Mouse (Mus musculus) splenic B cell, adult 2 months (primary cell): ENCODE data around the gene B3gnt9.

Experiments
- DNase-seq: peaks from one replicate; pipeline ENCODE4 v3.0.0-alpha.2; 2011; ENCODE audit warnings: low read depth, low spot score
- H3K27me3 ChIP-seq: 2 replicates; pipeline ENCODE4 v1.6.1; 2012; ENCODE audit warnings: mild to moderate bottlenecking, low read length, moderate library complexity, mixed read lengths; ENCODE audit not compliant: control insufficient read depth, poor library complexity, insufficient read depth, severe bottlenecking
- H3K36me3 ChIP-seq: 2 replicates; pipeline ENCODE4 v1.6.1; 2012; ENCODE audit warnings: mild to moderate bottlenecking, low read length, moderate library complexity, mixed read lengths; ENCODE audit not compliant: control insufficient read depth, poor library complexity, insufficient read depth, severe bottlenecking

Gene B3gnt9

DNA sequence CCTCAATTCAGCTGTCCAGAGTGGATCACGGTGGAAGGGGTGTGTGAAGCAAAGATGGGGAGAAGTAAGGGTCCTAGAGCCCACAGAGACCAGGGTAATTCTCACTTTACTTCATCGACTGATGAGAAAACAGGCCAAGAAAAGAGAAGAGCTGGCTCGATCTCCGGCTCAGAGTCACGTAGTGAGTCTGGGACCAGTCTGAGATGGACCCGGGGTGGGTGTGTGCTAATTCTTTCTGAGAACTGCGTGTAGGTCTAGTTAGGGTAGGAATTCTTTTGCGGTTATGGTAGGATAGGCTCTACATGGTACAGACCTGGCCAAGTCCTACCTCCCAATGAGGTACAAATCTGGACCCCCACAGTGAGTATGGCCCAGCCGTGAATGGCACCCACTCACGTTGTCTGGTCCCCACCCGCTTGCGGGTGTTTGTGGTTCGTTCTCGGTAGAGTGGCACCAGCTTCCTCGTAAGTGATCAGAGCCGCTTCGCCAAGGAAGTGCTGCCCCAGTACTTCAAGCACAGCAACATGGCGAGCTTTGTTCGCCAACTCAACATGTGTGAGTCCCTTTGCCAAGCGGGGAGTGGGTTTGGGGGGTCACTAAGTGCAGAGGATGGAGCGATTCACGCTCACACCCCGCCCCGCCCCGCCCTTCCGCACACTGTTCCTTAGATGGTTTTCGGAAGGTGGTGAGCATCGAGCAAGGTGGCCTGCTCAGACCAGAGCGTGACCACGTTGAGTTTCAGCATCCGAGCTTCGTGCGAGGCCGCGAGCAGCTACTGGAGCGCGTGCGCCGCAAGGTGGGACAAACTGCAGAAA, 15.4 kb upstream of the B3gnt9 start:
- DNase-seq, result peak; percentile 41
- no peaks in the 10 kb centered on the region for H3K36me3 ChIP-seq
- H3K27me3 ChIP-seq, result no peaks in the 10 kb centered on the region

GRCm38 (mm10) chr8:105269461-105269947, 14.6 kb upstream of the B3gnt9 start, which contains the start of gene Hsf4:
Gene Hsf4, plus strand, starts transcription at chr8:105269801.
- Histone ChIP-seq H3K27me3 (no peaks in the 10 kb centered on the region), H3K36me3 (no peaks in the 10 kb centered on the region)
- peak; percentile 61 for DNase-seq

DNA sequence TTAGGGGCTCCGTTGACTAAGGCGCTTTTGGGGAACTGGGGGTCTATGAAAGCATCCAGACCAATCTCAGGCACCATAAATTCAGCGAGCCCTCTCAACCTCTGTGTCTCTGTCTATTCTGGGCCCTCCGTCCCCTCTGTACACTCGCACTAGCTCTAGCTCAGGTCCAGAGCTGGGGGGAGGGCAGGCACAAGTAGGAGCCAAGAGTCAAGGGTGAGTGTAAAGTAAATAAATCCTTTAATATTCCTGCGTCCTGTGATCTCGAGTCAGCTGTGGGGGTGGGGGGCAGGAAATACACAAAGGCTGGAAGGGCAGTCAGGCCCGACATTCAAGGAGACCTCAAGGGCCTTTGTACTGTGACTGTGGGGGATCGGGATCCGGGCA, 14.1 kb upstream of the B3gnt9 start:
- Histone ChIP-seq H3K27me3 (no peaks in the 10 kb centered on the region), H3K36me3 (no peaks in the 10 kb centered on the region)
- no peak for DNase-seq

DNA sequence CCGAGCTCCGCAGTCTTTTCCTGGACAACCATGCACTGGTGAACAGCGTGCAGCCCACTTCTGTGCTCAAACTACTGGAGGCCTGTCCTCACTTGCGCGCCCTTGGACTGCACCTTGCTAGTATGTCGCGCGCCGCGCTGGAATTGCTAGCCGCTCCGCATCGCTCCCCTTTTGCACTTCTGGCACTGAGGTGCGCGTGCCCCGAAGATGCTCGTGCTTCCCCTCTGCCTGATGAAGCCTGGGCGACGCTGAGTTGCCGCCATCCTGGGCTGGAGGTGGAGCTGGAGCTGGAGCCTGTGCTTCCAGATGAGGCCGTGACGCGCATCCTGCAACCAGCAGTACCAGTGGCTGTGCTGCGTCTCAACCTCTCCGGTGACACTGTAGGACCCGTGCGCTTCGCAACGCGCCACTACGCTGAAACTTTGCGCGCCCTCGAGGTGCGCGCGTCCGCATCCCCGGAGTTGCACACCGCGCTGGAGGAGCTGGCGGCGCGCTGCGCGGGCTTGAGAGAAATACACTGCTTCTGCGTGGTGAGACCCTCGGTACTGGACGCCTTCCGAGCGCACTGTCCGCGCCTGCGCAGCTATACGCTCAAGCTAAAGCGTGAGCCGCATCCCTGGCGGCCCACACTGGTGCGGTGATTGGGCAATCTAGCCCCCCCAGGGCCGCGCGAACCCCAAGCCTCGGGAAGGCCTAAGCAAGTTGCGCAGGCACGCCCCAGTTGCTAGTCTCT, 13.6 kb upstream of the B3gnt9 start:
- Histone ChIP-seq H3K27me3 (no peaks in the 10 kb centered on the region), H3K36me3 (no peaks in the 10 kb centered on the region)
- DNase-seq, result no peak

GRCm38 (mm10) chr8:105266775-105267174, 11.8 kb upstream of the B3gnt9 start:
- H3K36me3 ChIP-seq, result no peaks in the 10 kb centered on the region
- H3K27me3 ChIP-seq, result no peaks in the 10 kb centered on the region
- peak; percentile 78 for DNase-seq

GRCm38 (mm10) chr8:105265128-105265527, 10.2 kb upstream of the B3gnt9 start:
- no peaks in the 10 kb centered on the region for H3K27me3 ChIP-seq
- peak; percentile 76 for DNase-seq
- H3K36me3 ChIP-seq, result no peaks in the 10 kb centered on the region

- Histone ChIP-seq H3K27me3 (no peaks in the 10 kb centered on the region), H3K36me3 (no peaks in the 10 kb centered on the region)
- peak; percentile 70 for DNase-seq
These were observed 9.3 kb upstream of the B3gnt9 start, which contains the start of the genes Tradd and Fbxl8 for GRCm38 (mm10) chr8:105264024-105264982. Gene Tradd, minus strand, starts transcription at chr8:105264609. Gene Fbxl8, plus strand, starts transcription at chr8:105264648.

DNA sequence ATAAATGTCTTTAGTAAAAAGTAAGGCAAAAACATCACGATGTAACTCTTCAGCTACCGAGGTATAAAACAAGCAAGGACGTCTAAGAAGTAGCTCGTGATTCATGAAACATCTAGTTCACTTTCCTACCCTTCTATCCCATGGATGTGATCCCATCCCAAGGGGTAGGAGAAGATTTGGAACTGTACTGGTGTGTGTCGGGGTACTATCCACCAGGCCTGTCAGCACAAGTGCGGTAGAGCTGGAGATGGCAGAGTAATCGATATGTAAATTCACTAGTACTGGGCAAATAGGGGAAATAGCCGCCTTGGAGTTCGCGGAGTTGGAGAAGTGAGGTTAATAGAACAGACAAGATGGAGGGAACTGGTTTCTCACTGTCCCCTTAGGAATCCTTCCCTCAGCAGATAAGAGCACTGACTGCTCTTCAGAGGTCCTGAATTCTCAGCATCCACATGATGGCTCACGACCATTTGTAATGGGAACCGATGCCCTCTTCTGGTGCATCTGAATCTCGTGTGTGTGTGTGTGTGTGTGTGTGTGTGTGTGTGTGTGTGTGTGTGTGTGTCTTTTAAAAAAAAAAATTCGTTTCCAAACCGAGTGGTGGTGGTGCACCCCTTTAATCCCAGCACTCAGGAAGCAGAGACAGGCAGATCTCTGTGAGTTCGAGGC, 8.4 kb upstream of the B3gnt9 start:
- Histone ChIP-seq H3K27me3 (no peaks in the 10 kb centered on the region), H3K36me3 (no peaks in the 10 kb centered on the region)
- no peak for DNase-seq

DNA sequence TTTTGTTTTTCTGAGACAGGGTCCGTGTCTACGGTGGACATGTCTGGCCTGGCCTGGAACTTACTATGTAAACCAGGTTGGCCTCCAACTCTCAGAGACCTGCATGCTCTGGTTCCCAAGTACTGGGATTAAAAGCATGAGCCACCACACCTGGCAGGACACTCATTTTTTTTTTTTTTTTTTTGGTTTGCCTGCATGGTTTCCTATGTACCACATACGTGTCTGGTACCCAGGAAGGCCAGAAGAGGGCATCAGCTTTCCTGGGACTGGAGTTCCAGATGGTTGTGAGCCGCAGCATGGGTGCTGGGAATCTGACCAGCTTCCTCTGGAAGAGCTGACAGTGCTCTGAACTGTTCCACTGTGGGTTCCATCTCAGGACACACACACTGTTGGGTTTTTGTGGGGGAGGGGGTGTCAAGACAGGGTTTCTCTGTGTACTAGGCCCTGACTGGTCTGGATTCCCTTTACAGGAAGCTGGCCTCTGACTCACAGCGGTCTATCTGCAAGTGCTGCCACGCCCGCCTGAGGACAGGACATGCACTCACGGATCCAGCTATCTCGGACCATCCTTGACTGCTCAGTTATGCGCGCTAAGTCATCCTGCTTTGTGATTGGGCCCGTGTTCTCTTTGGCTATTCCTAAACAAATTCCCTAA, 6.5 kb upstream of the B3gnt9 start:
- H3K36me3 ChIP-seq, result no peaks in the 10 kb centered on the region
- no peaks in the 10 kb centered on the region for H3K27me3 ChIP-seq
- no peak for DNase-seq

DNA sequence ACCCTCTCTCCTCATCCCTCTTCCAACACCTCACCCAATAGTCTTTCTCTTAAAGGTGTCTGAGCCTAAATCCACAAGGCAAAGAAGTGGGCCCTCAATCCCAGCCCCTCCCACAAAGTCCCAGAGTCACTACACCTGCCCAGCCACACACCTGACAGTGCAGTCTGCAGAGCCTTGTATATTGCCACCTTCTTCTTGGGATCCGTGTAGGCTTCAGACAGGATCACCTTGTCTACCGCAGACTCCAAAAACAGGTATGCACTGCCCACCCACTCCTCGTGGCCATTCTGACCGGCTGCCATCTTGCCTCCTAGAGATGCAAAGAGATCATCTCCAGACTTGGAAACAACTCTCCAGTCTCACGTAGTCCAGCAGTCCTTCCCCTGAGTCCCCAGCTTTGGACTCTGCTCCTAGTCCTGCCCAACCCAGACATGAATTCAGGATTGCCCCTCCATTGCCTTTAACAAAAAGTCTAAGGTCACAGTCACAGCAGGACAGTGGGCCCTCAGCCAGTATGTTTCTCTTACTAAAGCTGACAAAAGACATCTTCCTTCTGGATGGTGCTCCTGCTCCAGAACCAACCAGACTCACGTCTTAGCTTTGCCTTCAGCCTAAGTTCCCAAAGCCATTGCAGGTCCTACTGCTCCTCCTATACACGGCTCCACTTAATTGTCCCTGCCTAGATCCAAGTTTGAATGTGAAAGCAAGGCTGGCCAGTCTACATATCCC, 5.6 kb upstream of the B3gnt9 start:
- no peaks in the 10 kb centered on the region for H3K27me3 ChIP-seq

DNA sequence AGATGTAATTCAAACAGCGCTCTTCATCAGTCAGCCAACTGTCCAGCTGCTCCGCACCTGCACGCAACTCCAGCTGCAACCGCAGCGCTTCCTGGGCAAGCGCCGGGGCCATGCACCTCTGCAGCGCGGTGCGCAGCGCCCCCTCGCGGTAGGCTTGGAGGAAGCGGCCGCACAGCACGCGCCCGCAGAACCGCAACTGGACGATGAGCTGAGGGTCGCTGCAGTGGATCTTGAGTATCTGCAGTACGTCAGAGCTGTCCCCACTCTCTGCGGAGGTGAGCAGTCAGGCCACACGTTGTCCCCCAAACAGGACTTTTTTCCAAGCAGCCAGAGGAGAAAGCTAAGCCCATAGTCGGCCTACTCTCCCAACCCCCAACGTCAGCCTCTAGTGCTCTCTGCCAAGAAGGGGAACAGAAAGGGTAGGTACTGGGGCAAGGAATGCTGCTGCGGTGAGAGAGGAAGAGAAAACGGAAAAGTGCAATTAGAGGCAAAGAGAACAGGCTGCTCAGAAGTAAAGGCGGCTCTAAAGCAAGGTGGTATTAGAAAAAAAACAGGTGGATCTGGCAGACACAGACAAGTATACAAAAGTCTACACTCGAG, 4.9 kb upstream of the B3gnt9 start:
- no peaks in the 10 kb centered on the region for H3K36me3 ChIP-seq

More for the DNA sequence above, 5.6 kb upstream of the B3gnt9 start:
- H3K36me3 ChIP-seq, result no peaks in the 10 kb centered on the region
- DNase-seq, result no peak

DNA sequence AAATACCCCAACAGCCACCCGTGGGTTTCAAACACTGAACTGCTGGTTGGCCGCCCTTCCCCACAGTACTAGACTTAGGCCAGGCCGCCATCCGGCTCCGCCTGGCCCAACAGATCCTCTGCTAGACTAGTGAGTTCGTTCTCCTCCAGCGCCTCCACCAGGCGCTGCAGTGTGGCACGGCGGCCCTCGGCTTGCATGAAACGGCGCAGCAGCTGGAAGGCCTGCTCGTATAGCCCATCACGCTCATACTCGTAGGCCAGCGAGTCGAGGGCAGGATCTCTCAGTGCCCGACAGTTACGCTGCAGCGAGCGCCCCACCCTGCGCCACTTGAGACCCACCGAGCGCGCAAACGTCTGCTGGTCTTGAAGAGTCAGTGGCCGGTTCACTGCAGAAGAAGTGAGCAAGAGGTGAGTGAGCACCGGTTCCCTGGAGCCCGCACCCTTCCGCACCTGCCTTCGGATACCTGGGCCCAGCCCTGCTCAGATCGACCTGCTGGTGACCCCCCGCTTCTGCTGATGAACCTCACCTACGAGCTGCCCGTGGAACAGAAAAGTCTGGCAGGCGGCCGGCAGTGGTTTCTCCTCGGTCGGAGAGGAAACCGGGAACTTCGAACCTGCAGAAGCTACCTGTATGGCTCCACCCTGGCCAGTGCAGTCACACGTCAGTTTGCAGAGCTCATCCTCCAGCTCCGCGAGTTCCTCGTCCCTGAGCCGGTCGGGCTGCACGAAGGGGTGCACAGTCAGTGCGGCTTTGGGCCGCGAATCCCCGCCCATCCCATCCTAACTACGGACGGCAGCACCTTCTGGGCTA, 4.2 kb upstream of the B3gnt9 start:
- Histone ChIP-seq H3K36me3 (no peaks in the 10 kb centered on the region), H3K27me3 (no peaks in the 10 kb centered on the region)
- no peak for DNase-seq

More for the DNA sequence above, 4.9 kb upstream of the B3gnt9 start:
- H3K27me3 ChIP-seq, result no peaks in the 10 kb centered on the region
- DNase-seq, result peak; percentile 84
